Mouse (Mus musculus) brown adipose tissue, adult 24 weeks (tissue): ENCODE data around the gene 4931409K22Rik. TPM values are rescaled to one million over a fixed set of nuclear protein-coding genes. Genes with fewer than 3 reads are reported as not detected.
A peak's percentile ranks its signal among the peaks of the same experiment; 100 is the strongest.

Source experiments
- H3K27ac ChIP-seq: fragments of 200-500 bp; replicated peaks from 2 replicates; pipeline ENCODE4 v1.5.1; 2012; ENCODE audit warnings: low read depth, mild to moderate bottlenecking, low read length
- H3K4me1 ChIP-seq: fragments of 200-500 bp; 2 replicates; pipeline ENCODE4 v1.6.1; 2012; ENCODE audit warnings: low read length, mixed read lengths; ENCODE audit not compliant: control insufficient read depth, insufficient read depth, insufficient read length
- H3K4me3 ChIP-seq: fragments of 200-500 bp; 2 replicates; pipeline ENCODE4 v1.5.1; 2012; ENCODE audit warnings: low read depth, mild to moderate bottlenecking, low read length, moderate library complexity; ENCODE audit not compliant: insufficient read depth
- polyA plus RNA-seq: library from polyadenylated mRNA; stranded (reverse); fragments of >200 nt; gene quantifications from 2 replicates; pipeline ENCODE4 v1.2.4, GENCODE M21; 2012; ENCODE audit not compliant: missing spikeins, insufficient read depth, insufficient read length

The 4931409K22Rik gene
- polyA plus RNA-seq, 1 experiment, result not detected

- Histone ChIP-seq H3K4me3 (no peak overlapping the region), H3K27ac (no peak overlapping the region), H3K4me1 (no peaks in the 10 kb centered on the region)
These were observed 19.0 kb downstream of the 4931409K22Rik start for GRCm38 (mm10) chr5:24537618-24538017.

GRCm38 (mm10) chr5:24536511-24536910 lies 20.1 kb downstream of the 4931409K22Rik start:
- Histone ChIP-seq H3K4me1 (no peaks in the 10 kb centered on the region), H3K27ac (no peak overlapping the region), H3K4me3 (no peak overlapping the region)

- Histone ChIP-seq H3K4me3 (no peak overlapping the region), H3K4me1 (no peaks in the 10 kb centered on the region), H3K27ac (no peak overlapping the region)
These were observed 20.9 kb downstream of the 4931409K22Rik start for GRCm38 (mm10) chr5:24535731-24536130.

- no peak overlapping the region for H3K27ac ChIP-seq
- no peaks in the 10 kb centered on the region for H3K4me1 ChIP-seq
These were observed 22.3 kb downstream of the 4931409K22Rik start for GRCm38 (mm10) chr5:24534292-24534691.

GRCm38 (mm10) chr5:24533391-24533790 lies 23.2 kb downstream of the 4931409K22Rik start:
- Histone ChIP-seq H3K27ac (no peak overlapping the region), H3K4me1 (no peaks in the 10 kb centered on the region), H3K4me3 (no peak overlapping the region)

More at GRCm38 (mm10) chr5:24534292-24534691, 22.3 kb downstream of the 4931409K22Rik start:
- H3K4me3 ChIP-seq, result no peak overlapping the region

- H3K27ac ChIP-seq, result no peak overlapping the region
- H3K4me3 ChIP-seq, result no peak overlapping the region
- H3K4me1 ChIP-seq, result no peaks in the 10 kb centered on the region
These were observed 26.4 kb downstream of the 4931409K22Rik start for GRCm38 (mm10) chr5:24530042-24530689.

- no peaks in the 10 kb centered on the region for H3K4me1 ChIP-seq
- H3K4me3 ChIP-seq, result no peak overlapping the region
- no peak overlapping the region for H3K27ac ChIP-seq
These were observed 28.8 kb downstream of the 4931409K22Rik start for GRCm38 (mm10) chr5:24527780-24528179.

GRCm38 (mm10) chr5:24526889-24527230 lies 29.7 kb downstream of the 4931409K22Rik start, which contains the start of gene Gbx1:
TSS of gene Gbx1 (minus strand) at chr5:24527202.
- peak within 1 kb of the TSS; percentile 41 for H3K4me3 ChIP-seq

GRCm38 (mm10) chr5:24526190-24526888 lies 30.3 kb downstream of the 4931409K22Rik start:
- Histone ChIP-seq H3K27ac (no peak overlapping the region), H3K4me1 (no peaks in the 10 kb centered on the region), H3K4me3 (peak overlapping the region; percentile 41)

More at GRCm38 (mm10) chr5:24526889-24527230, 29.7 kb downstream of the 4931409K22Rik start, which contains the start of gene Gbx1:
- Histone ChIP-seq H3K4me1 (no peaks in the 10 kb centered on the region), H3K27ac (no peak within 1 kb of the TSS)

GRCm38 (mm10) chr5:24525360-24526189 lies 31.0 kb downstream of the 4931409K22Rik start:
- peak overlapping the region; percentile 41; the same call in 1 of the 2 replicates for H3K4me3 ChIP-seq
- no peak overlapping the region for H3K27ac ChIP-seq
- H3K4me1 ChIP-seq, result no peaks in the 10 kb centered on the region

- Histone ChIP-seq H3K4me1 (no peaks in the 10 kb centered on the region), H3K27ac (no peak overlapping the region), H3K4me3 (no peak overlapping the region)
These were observed 32.1 kb downstream of the 4931409K22Rik start for GRCm38 (mm10) chr5:24524522-24524921.

- no peak overlapping the region for H3K4me3 ChIP-seq
- no peak overlapping the region for H3K27ac ChIP-seq
- no peaks in the 10 kb centered on the region for H3K4me1 ChIP-seq
These were observed 32.8 kb downstream of the 4931409K22Rik start for GRCm38 (mm10) chr5:24523806-24524205.

- Histone ChIP-seq H3K4me3 (no peak overlapping the region), H3K27ac (no peak overlapping the region), H3K4me1 (no peaks in the 10 kb centered on the region)
These were observed 35.2 kb downstream of the 4931409K22Rik start for GRCm38 (mm10) chr5:24521366-24521765.

GRCm38 (mm10) chr5:24512271-24512670 lies 44.3 kb downstream of the 4931409K22Rik start:
- H3K4me3 ChIP-seq, result no peak overlapping the region
- H3K4me1 ChIP-seq, result no peaks in the 10 kb centered on the region
- peak overlapping the region; percentile 36; the same call in 1 of the 2 replicates for H3K27ac ChIP-seq

GRCm38 (mm10) chr5:24510635-24511034 lies 46.0 kb downstream of the 4931409K22Rik start:
- Histone ChIP-seq H3K4me1 (no peaks in the 10 kb centered on the region), H3K27ac (no peak overlapping the region), H3K4me3 (no peak overlapping the region)
